Mouse (Mus musculus): ENCODE data around the gene Ddc.
A peak's percentile ranks its signal among the peaks of the same experiment; 100 is the strongest.

Ddc gene

DNA sequence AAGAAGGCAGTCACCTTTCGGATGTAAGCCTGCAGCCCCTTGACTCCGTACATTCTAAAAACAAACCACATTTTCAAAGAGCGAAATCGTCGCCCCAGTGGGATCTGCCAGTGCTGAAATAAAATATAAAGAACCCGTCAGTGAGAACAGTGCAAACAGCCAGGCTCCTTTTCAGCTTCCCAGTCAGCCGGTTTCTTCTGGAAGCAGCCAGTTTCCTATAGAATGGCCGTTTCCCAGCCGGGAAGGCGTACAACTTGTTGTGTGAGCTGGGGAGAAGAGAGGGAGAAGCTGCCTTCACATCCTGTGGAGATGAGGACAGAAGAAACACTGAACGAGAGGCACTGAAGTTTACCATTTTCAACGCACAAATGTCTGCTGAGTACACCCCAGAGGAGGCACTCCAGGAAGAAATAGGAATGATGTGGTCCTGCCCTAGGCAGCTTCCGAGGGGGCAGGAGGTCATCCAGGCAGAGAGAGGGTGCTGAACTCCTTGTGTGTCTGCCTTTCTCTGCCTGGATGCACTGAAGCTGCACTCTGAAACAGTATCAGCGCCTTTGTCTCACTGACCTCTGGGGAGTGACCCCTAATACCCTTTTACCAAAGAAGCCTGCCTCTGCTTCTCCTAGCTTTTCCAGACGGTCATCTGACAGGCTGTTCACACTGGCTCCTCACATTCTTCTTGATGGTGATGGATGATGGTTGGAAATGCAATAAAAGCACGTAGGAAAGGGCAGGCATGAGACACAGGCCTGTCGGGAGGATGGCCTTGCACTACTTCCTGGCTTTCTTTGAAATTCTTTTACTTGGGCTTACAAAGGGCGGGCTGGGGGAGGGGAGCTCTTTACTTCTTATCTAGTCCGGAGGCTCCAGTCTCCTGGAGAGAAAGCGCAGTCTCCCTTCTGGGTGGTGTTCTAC is 75.5 kb downstream of the Ddc start:
- DNase-seq, result peak in 1 of 2 experiments; percentile 35

DNA sequence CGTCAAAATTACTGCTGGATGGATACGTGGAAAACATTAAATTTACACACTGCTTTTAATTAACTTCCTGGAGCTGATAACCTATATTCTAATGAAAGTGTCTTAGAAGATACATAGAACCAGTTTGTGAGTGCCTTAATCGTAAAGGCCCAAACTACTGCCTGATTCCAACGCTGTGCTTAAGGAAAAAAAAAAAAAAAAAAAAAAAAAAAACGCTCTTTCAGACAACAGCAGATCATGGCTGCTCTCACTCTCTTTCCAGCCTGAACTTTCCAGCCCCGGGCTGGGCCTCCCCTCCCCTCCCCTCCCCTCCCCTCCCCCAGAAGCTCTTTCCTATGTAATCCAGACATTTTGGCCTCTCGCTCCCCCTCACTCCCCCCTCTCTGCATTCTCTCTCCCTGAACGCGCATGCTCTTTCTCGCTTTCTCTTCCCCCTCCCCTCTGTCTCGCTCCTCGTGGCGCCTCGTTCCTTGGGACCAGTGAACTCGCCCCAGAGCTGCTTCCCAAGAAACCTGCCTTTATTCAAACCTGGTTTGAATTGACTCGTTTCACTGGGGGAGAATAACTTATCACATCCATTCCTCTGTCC is 76.5 kb downstream of the Ddc start:
- peak in 1 of 2 experiments; percentile 43 for DNase-seq

DNA sequence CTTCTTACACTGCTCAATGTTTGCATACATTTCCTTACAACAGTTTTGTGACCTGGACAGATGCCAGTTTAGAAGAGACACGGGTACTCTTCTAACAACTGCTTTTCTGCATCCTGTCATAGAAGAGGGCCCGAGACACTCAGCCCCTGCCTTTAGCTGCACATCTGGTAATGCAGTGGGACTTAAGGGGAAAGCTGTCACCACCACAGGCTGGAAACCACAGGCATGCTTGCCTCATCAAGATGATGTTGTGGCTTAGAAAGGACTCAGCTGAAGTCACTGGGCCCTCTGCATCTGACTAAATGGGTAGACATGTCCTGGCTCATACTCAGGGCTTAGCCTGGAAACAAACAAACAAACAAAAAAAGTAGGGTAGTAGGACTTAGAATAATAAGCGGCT is 77.2 kb downstream of the Ddc start:
- no peak for DNase-seq

DNA sequence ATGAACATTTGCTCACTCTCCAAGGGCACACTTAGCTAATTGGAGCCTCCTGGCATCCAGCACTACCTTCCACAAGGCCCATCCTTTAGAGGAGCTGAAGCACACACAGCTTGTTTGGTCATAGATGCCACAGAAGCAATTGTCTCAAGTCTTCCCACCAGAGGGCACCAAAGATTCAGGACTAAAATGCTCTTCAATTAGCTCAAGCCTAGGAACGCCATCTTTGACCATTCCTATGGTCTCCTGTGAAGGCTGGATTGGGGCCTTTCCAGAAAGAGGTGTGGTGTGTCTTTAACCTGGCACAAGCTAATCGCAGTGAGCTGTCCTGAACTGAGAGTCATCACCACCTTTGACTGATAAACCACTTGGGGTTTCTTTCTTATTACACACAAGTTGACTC is 77.7 kb downstream of the Ddc start:
- peak; percentile 65 to 85 for DNase-seq

DNA sequence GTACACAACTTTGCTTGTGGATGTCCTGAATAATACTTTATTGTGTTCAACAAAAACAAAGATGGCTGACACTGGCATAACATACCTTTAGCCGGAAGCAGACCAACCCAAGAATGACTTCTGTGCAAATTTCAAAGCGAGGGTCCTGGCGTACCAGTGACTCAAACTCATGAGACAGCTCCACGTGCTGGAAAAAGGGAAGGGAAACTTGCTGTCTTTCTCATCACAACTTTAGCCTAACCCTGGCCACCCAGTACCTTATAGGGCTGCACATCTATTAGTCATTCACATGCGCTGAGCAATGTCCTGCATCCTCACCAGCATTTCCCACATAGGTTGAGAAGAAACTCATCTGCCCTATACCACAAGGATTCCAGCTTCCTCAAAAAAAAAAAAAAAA is 78.7 kb downstream of the Ddc start:
- no peak for DNase-seq

DNA sequence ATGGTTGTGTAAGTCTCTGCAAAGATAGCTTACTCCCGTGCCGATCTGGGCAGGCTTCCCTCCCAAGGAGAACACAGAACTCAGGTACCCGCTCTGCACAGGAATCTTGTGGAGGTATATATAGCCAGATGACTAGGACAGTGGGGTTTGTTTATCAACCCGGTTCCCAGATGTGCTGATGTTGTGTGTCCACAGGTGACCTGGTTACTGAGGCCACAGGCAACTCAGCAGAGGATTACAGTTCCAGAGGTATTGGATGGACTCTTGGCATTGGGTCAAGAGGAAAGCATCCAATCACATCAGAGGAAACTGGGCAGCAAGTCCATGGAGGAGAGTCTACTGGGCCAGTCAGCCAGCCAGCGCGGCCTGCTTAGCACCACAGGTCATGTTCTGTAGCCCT is 79.1 kb downstream of the Ddc start:
- no peak for DNase-seq

DNA sequence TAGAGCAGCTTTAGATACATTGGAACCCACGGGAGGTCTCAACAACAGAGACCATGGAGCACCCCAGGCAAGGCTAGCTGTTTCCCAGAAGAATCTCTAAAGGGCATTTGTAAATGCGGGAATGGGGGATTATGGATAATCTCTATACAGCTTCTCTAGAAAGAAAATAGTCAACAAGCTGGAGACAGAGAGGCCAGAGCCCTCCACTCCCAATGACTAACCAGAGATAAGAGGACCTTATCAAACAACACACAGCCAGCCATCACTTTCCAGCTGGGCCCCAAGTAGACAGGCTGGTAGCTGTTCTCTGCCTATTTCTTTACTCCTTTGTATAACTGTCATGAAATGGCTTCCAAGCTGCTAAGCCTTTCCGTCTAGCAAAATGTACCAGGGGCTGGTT is 82.2 kb downstream of the Ddc start:
- no peak for DNase-seq

DNA sequence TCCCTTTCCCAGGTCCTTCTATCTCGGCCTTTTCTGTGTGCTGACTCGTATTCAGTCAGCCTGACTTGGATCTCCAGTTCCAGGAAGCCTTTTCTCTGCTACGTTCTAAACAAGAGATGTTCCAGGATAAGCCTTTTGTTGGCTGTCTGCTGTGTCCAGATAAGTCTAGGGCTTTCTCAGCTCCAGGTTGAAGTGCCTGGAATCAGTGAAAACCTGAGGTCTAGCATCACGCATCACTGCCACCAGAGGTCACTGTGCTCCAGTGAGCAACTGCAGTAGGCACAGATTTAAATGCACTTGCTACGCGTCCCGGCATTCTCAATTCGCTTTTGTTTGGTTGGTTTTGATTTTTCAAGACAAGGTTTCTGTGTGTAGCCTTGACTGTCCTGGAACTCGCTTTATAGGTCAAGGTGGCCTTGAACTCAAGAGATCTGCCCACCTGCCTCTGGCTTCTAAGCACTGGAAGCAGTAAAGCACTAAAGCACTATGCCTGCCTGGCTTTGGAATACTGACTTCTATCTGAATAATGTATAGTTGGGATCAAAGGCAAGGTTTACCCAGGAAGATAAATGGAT is 86.0 kb downstream of the Ddc start:
- DNase-seq, result peak; percentile 80 to 86

DNA sequence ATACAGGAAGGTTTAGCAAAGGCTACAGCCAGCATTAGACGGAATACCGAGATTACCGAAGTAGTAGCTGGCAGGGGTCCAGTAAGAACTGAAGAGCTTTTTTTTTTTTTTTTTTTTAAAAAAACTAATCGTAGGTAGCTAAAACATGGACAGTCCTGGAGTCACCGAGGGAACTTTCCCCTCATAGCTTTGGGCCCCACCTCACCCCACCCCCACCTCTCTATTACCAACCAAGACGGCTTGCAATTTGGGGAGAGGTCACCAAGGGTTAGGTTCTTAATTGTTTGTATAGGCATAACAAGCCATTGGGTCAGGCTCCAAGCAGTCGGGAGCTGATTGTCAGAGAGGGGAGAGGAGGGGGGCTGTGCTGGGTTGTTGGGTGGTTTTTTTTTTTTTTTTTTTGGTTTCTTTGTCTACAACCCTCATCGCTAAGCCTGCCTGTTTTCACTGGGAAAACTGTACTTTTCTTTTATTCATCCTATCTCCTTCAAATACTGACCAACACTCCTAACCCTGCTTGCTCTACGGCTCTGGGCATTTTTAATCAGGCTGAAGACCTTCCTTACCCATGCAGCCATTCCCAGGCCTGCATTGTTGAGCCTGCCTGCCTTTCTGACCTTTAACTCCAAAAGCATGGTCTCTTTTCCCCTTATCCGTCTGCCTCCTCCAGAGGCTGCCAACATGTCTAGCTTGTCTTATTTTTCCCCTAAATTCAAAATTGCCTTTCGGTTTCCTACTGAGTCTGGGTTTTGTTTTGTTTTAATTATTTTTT is 88.4 kb downstream of the Ddc start:
- DNase-seq, result no peak

DNA sequence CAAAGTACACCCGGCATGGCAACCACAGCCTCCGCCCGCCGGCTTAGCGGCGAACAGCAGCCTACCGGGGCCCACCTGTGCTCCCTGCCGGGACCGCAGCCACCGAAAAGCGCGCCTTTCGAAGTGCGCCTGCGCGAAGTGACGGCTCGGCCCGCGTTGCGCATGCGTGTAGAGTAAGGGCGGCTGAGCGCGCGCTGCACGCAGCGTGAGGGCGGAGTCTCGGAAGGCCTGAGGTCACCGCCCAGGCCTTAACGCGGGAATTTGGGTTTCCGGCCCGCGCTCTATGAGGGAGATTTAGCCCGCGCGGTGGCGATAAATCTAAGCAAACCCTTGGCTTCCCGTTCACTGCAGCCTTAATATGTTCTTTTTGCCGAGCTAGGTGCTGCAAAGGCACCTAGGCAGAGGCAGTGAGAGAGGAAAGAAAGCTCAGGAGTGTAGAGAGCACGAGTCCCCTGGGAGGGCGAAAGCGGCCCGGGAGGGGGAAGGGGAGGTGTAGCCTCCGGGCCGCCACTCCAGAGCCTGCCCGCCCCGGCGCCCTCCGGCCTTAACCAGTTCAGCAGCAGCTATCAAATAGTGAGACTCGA is 89.0 kb downstream of the Ddc start, which contains the start of gene Fignl1:
Fignl1 (minus strand) TSS at position 143 of the 584 bp plus-strand sequence.
- DNase-seq, result peak; percentile 95 to 96

DNA sequence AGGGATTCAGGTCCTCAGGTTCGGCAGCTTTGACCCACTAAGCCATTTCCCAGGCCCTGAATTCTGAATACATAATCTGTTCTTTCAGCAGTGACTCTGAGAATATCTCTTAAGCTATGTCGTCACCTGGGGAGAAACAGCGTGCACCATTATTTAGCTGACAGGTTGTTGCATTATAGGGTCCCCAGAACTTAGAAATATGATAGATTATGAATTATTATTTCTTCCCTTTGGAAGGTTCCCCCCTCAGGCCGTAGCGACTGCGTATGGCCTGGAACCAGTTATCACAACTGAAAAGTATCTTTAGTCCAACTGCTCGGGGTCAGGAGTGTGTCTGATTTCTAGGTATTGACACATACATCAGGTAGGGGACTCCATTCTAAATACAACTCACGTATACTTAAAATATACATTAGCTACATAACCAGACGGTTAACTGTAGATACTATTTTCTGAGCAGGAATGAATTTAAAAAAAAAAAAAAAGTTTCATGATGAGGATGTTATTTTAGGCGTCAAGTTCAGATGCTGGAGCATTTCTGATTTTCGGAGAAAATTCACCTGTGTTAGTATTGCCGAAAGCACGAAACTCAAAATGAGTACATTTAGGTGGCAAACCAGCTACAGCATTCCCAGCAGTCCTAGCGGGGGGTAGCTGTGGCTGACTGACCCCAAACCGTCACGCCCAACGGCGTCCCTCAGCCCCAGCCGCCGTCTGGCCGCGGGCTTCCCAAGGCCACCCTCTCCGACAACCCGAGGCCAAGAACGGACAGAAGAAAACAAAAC is 89.7 kb downstream of the Ddc start:
- DNase-seq, result no peak

DNA sequence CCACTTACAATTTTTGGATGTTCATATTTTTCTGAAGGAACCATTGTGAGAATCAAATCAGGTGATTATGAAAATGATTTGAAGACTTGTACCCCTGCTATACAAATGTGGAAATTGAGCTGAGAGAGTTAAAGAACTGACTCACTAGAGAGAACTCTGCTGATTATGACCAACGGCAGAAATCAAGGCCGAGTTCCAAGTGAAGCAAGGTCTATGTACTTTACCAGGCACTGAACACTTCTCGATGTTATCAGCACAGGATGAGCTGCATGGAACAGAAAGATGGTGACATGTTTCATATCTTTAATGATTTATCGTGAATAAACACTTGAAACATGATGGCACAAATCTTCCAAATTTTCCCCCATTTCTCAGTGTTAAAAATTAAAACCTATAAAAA is 92.0 kb downstream of the Ddc start:
- no peak for DNase-seq

DNA sequence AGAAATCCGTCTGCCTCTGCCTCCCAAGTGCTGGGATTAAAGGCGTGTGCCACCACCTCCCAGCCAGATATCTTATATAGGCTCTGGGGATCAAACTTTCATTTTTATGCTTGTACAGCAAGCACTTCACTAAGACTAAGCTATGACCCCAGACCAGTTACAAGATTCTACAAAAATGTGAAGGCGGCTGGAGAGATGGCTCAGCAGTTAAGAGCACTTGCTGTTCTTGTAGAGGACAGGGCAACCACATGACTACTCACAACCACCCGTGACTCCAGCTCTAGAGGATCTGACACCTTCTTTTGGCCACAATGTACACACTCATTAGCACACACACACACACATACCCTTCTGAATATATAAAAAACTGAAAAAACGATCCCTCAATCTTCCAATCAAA is 93.5 kb downstream of the Ddc start:
- DNase-seq, result no peak

DNA sequence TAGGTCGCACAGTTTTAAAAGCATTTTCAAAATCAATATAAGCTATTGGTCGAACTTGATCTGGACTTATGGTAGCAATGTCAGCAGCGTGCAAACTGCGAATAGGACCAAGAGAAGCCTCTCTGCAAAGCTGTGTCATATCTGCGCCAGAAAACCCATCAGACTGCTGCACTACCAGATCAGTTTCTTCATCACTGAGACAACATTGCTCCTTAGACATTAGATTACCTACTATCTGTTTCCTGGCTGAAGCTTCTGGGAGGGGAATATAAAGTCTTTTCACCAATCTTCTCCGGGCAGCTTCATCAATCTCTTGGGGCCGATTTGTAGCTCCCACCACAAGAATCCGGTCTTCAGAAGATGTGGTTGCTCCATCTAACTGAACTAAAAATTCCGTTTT is 96.9 kb downstream of the Ddc start:
- no peak for DNase-seq

DNA sequence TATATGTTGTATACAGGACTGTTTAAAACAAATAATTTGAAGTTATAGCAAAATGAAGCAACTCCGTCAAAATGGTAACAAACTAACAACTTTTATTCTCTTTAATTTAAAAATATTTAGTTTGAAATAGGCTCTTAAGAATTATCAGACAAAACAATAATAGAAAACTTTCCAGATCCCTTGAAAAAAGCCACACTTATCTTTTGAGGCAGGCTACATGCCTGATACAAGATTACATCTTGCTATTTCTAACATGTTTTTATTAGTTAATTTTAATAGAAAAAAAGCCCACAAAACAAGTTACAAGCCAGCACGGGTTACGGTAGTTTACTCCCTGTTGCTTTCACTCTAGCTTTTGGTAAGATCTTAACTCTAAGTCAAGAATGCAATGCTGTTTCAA is 97.6 kb downstream of the Ddc start:
- DNase-seq, result no peak

DNA sequence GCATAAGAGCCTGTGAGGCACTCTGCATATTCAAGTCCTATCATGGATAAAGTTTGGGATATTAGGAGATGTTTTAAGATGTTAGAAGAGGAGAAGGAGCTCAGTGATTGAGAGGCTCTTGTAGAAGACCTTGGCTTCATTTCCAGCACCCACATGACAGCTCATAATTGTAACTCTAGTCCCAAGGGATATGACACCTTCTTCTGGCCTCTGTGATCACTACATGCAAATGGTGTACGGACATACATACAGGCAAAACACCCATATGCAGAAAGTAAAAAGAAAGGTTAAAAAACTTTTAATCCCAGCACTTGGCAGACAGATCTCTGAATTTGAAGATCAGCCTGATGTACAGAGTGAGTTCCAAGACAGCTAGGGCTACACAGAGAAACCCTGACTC is 99.3 kb downstream of the Ddc start:
- no peak for DNase-seq

DNA sequence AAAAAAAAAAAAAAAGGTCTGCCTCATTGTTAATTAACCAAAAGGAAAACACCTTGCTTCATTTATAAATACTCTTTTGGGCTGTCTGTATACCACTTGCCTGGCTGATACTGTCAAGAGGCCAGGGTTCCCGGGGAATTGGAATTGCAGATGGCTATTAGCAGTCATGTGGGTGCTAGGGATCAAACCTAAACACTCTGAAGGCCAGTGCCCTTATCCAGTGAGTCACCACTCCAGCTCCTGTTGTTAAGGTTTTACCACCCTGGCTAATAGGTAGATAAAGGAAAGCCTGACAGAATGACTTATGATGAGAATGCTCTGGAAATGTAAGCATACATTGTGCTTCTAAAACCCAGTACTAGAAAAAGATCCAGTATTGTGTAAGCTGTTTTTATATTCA is 103.3 kb downstream of the Ddc start:
- no peak for DNase-seq

DNA sequence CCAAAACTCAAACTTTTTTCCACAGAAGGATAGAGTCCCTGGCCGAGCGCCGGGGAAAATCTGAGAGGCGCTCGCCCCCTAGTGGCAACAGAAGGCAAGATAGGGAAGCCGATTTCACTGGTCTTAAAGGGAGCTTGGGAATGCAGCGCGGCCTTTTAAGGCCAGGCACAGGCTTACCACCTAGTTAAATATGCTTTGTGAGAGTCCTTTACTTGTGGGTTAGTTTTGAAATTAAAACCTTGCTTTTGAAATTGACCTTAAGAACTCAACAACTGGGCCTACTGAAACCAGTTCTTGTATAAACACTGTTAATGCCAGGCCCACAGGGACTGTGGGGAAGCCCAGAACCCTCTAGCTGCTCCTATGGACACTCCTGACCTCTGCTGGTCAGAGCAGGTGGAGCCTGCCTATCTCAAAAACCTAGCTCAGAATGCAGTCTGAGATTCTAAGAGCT is 109.4 kb downstream of the Ddc start:
- DNase-seq, result peak; percentile 80 to 85

DNA sequence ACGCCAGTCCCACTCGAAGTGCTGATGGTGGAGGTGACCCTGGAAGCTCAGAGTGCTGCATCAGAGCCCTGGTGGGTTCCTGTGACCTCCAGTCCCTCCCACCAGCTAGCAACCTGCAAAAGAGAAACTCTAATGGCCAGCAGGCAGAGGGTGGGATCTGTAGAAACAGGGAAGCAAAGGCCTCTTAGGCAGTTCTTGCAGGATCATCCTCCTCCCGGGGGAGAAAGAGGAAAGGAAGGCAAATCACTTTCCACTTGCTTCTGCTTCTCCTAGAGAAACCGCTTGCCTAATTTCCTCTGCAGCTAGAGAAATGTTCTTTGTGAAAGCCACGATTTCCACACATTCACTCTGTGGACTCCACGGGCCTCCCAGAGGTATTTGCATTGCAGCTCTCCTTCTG is 112.5 kb downstream of the Ddc start:
- no peak for DNase-seq

DNA sequence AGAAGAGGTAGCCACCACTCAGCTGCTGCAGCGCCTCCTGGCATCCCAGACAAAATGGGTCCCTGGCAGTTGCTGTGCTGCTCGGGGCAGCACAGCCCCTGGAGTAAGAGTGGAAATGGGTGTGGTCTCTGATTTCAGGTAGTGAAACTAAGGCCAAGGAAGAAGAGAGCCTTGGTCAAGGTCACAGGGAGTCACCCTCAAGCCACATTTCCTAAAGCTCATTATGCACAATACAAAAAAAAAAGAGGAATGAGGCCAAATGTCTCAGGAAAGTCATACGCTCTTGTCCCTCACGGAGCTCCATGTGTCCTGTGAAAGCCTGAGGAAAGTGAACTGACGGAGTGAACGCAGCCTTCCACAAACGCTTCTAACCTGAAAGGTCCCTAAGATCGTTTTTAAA is 116.2 kb downstream of the Ddc start:
- no peak for DNase-seq

DNA sequence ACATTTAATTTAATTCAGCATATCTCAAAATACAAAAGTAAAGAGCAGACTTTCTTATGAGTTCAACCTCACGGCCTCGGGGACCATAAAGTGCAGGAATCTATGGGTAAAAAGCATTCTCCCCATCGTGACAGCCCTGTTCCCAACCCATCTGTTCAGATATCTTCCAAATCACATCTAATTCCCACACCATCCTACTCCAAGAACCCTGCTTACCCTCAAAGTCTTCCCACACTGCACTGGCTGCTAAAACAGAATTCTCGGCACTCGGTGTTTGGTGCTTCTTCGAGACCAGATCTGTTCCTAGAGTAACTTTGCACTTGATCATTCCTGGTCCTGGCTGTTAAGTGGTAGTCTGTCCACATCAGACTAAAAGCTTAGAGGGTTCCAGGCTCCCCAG is 119.6 kb downstream of the Ddc start:
- no peak for DNase-seq

DNA sequence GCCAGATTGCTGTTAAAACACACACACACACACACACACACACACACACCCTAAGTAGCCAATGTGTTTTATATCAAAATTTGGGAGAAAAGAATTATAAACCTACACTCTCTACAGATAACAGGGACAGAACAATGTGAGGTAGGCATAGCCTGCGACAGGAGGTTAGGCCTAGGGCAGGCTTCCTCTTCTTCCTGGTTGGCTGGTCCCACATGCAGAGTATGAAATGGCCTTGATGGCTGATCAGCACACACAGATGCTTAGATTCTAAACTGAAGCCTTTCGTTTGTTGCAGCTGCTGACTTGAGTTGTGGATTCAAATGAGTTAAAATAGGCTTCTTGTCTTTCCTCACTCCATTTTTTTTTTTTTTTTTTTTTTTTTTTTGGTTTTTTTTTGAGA is 120.1 kb downstream of the Ddc start:
- DNase-seq, result no peak

Measured in kidney, postnatal 25 days (tissue).